Mouse (Mus musculus): Measurements from ENCODE around the gene Hesx1. TPM values are rescaled to one million over a fixed set of nuclear protein-coding genes. Genes with fewer than 3 reads are reported as not detected.

Gene Hesx1
- polyA plus RNA-seq, 1 experiment from 2014 or later: 0.29 TPM

- Histone ChIP-seq H3K27ac (ENCODE audit: low read length) (no peak overlapping the region), H3K36me3 (ENCODE audit: control insufficient read depth, insufficient read depth) (no peaks in the 10 kb centered on the region)
- WGBS: 69% methylated on average over 7 of the region's 7 CpGs
Measured at GRCm38 (mm10) chr14:26976212-26976611, 18.0 kb upstream of the Hesx1 start.

GRCm38 (mm10) chr14:26977500-26977899 lies 16.7 kb upstream of the Hesx1 start:
- 56% methylated on average over 2 of the region's 2 CpGs for WGBS
- ATAC-seq (replicated peaks; ENCODE audit: extremely low read depth, insufficient read depth, low FRiP score): no peak

More at GRCm38 (mm10) chr14:26976212-26976611, 18.0 kb upstream of the Hesx1 start:
- no peak for ATAC-seq (replicated peaks; ENCODE audit: extremely low read depth, insufficient read depth, low FRiP score)
- Histone ChIP-seq H3K9ac (ENCODE audit: low read length) (no peak overlapping the region), H3K4me2 (ENCODE audit: low read depth, low read length) (no peak overlapping the region), H3K4me1 (ENCODE audit: control insufficient read depth, insufficient read depth, low read length) (peaks cover 2% of the 10 kb centered on the region; the same call in 1 of the 2 replicates), H3K9me3 (replicated peaks; ENCODE audit: control insufficient read depth, low read length) (peaks cover 6% of the 10 kb centered on the region), H3K27me3 (ENCODE audit: control insufficient read depth, insufficient read depth, low read length) (no peaks in the 10 kb centered on the region), H3K4me3 (ENCODE audit: low read length) (no peak overlapping the region)

GRCm38 (mm10) chr14:26979808-26980207 lies 14.4 kb upstream of the Hesx1 start:
- 93% methylated on average over 3 of the region's 3 CpGs for WGBS
- no peak overlapping the region for H3K9ac ChIP-seq (ENCODE audit: low read length)
- peaks cover 6% of the 10 kb centered on the region for H3K9me3 ChIP-seq (replicated peaks; ENCODE audit: control insufficient read depth, low read length)
- no peaks in the 10 kb centered on the region for H3K27me3 ChIP-seq (ENCODE audit: control insufficient read depth, insufficient read depth, low read length)
- 0 out of 2 replicates have a peak, but pooled peaks cover 2% of the 10 kb centered on the region for H3K4me1 ChIP-seq (ENCODE audit: control insufficient read depth, insufficient read depth, low read length)
- no peak overlapping the region for H3K4me3 ChIP-seq (ENCODE audit: low read length)
- H3K27ac ChIP-seq (ENCODE audit: low read length): no peak overlapping the region
- no peak for ATAC-seq (replicated peaks; ENCODE audit: extremely low read depth, insufficient read depth, low FRiP score)
- no peak overlapping the region for H3K4me2 ChIP-seq (ENCODE audit: low read depth, low read length)
- H3K36me3 ChIP-seq (ENCODE audit: control insufficient read depth, insufficient read depth): no peaks in the 10 kb centered on the region

More at GRCm38 (mm10) chr14:26977500-26977899, 16.7 kb upstream of the Hesx1 start:
- Histone ChIP-seq H3K36me3 (ENCODE audit: control insufficient read depth, insufficient read depth) (no peaks in the 10 kb centered on the region), H3K4me3 (ENCODE audit: low read length) (no peak overlapping the region), H3K27me3 (ENCODE audit: control insufficient read depth, insufficient read depth, low read length) (no peaks in the 10 kb centered on the region), H3K4me2 (ENCODE audit: low read depth, low read length) (no peak overlapping the region), H3K27ac (ENCODE audit: low read length) (no peak overlapping the region), H3K9ac (ENCODE audit: low read length) (no peak overlapping the region), H3K4me1 (ENCODE audit: control insufficient read depth, insufficient read depth, low read length) (0 out of 2 replicates have a peak, but pooled peaks cover 2% of the 10 kb centered on the region), H3K9me3 (replicated peaks; ENCODE audit: control insufficient read depth, low read length) (peaks cover 6% of the 10 kb centered on the region)

GRCm38 (mm10) chr14:26981021-26981420 lies 13.2 kb upstream of the Hesx1 start:
- no peak overlapping the region for H3K9ac ChIP-seq (ENCODE audit: low read length)
- WGBS: 94% methylated on average over 8 of the region's 8 CpGs
- no peak overlapping the region for H3K4me2 ChIP-seq (ENCODE audit: low read depth, low read length)
- H3K4me1 ChIP-seq (ENCODE audit: control insufficient read depth, insufficient read depth, low read length): 0 out of 2 replicates have a peak, but pooled peaks cover 2% of the 10 kb centered on the region
- peaks cover 6% of the 10 kb centered on the region for H3K9me3 ChIP-seq (replicated peaks; ENCODE audit: control insufficient read depth, low read length)
- no peak for ATAC-seq (replicated peaks; ENCODE audit: extremely low read depth, insufficient read depth, low FRiP score)
- no peaks in the 10 kb centered on the region for H3K27me3 ChIP-seq (ENCODE audit: control insufficient read depth, insufficient read depth, low read length)
- H3K36me3 ChIP-seq (ENCODE audit: control insufficient read depth, insufficient read depth): no peaks in the 10 kb centered on the region
- no peak overlapping the region for H3K27ac ChIP-seq (ENCODE audit: low read length)
- no peak overlapping the region for H3K4me3 ChIP-seq (ENCODE audit: low read length)

GRCm38 (mm10) chr14:26981494-26982149 lies 12.6 kb upstream of the Hesx1 start:
- ATAC-seq (replicated peaks; ENCODE audit: extremely low read depth, insufficient read depth, low FRiP score): no peak
- Histone ChIP-seq H3K4me1 (ENCODE audit: control insufficient read depth, insufficient read depth, low read length) (0 out of 2 replicates have a peak, but pooled peaks cover 2% of the 10 kb centered on the region), H3K4me3 (ENCODE audit: low read length) (no peak overlapping the region), H3K27me3 (ENCODE audit: control insufficient read depth, insufficient read depth, low read length) (no peaks in the 10 kb centered on the region), H3K9ac (ENCODE audit: low read length) (no peak overlapping the region), H3K27ac (ENCODE audit: low read length) (no peak overlapping the region), H3K9me3 (replicated peaks; ENCODE audit: control insufficient read depth, low read length) (peaks cover 6% of the 10 kb centered on the region), H3K4me2 (ENCODE audit: low read depth, low read length) (no peak overlapping the region), H3K36me3 (ENCODE audit: control insufficient read depth, insufficient read depth) (no peaks in the 10 kb centered on the region)
- WGBS: 59% methylated on average over 5 of the region's 5 CpGs

- Histone ChIP-seq H3K27me3 (ENCODE audit: control insufficient read depth, insufficient read depth, low read length) (no peaks in the 10 kb centered on the region), H3K27ac (ENCODE audit: low read length) (no peak overlapping the region), H3K36me3 (ENCODE audit: control insufficient read depth, insufficient read depth) (no peaks in the 10 kb centered on the region)
Measured at GRCm38 (mm10) chr14:26982150-26982530, 12.1 kb upstream of the Hesx1 start.

GRCm38 (mm10) chr14:26988694-26989093 lies 5.5 kb upstream of the Hesx1 start:
- Histone ChIP-seq H3K4me1 (ENCODE audit: control insufficient read depth, insufficient read depth, low read length) (peaks cover 3% of the 10 kb centered on the region), H3K4me3 (ENCODE audit: low read length) (no peak overlapping the region), H3K9me3 (replicated peaks; ENCODE audit: control insufficient read depth, low read length) (no peaks in the 10 kb centered on the region), H3K36me3 (ENCODE audit: control insufficient read depth, insufficient read depth) (no peaks in the 10 kb centered on the region), H3K4me2 (ENCODE audit: low read depth, low read length) (no peak overlapping the region), H3K27me3 (ENCODE audit: control insufficient read depth, insufficient read depth, low read length) (no peaks in the 10 kb centered on the region), H3K9ac (ENCODE audit: low read length) (no peak overlapping the region), H3K27ac (ENCODE audit: low read length) (no peak overlapping the region)
- no peak for ATAC-seq (replicated peaks; ENCODE audit: extremely low read depth, insufficient read depth, low FRiP score)
- WGBS: 70% methylated on average over 2 of the region's 2 CpGs

More at GRCm38 (mm10) chr14:26982150-26982530, 12.1 kb upstream of the Hesx1 start:
- H3K4me2 ChIP-seq (ENCODE audit: low read depth, low read length): no peak overlapping the region
- 62% methylated on average over 5 of the region's 5 CpGs for WGBS
- 0 out of 2 replicates have a peak, but pooled peaks cover 2% of the 10 kb centered on the region for H3K4me1 ChIP-seq (ENCODE audit: control insufficient read depth, insufficient read depth, low read length)
- H3K9me3 ChIP-seq (replicated peaks; ENCODE audit: control insufficient read depth, low read length): peaks cover 6% of the 10 kb centered on the region
- H3K9ac ChIP-seq (ENCODE audit: low read length): no peak overlapping the region
- ATAC-seq (replicated peaks; ENCODE audit: extremely low read depth, insufficient read depth, low FRiP score): no peak
- H3K4me3 ChIP-seq (ENCODE audit: low read length): no peak overlapping the region

GRCm38 (mm10) chr14:26991622-26992021 lies 2.6 kb upstream of the Hesx1 start:
- no peaks in the 10 kb centered on the region for H3K27me3 ChIP-seq (ENCODE audit: control insufficient read depth, insufficient read depth, low read length)
- H3K4me3 ChIP-seq (ENCODE audit: low read length): no peak overlapping the region
- no peak for ATAC-seq (replicated peaks; ENCODE audit: extremely low read depth, insufficient read depth, low FRiP score)
- no peak overlapping the region for H3K9ac ChIP-seq (ENCODE audit: low read length)
- H3K4me2 ChIP-seq (ENCODE audit: low read depth, low read length): no peak overlapping the region
- H3K36me3 ChIP-seq (ENCODE audit: control insufficient read depth, insufficient read depth): no peaks in the 10 kb centered on the region
- 79% methylated on average over 18 of the region's 18 CpGs for WGBS
- no peak overlapping the region for H3K27ac ChIP-seq (ENCODE audit: low read length)
- H3K4me1 ChIP-seq (ENCODE audit: control insufficient read depth, insufficient read depth, low read length): peaks cover 5% of the 10 kb centered on the region
- no peaks in the 10 kb centered on the region for H3K9me3 ChIP-seq (replicated peaks; ENCODE audit: control insufficient read depth, low read length)

GRCm38 (mm10) chr14:26993427-26993826 lies 789 bp upstream of the Hesx1 start:
- no peak for ATAC-seq (replicated peaks; ENCODE audit: extremely low read depth, insufficient read depth, low FRiP score)
- Histone ChIP-seq H3K9me3 (replicated peaks; ENCODE audit: control insufficient read depth, low read length) (no peaks in the 10 kb centered on the region), H3K4me1 (ENCODE audit: control insufficient read depth, insufficient read depth, low read length) (peaks cover 5% of the 10 kb centered on the region), H3K27ac (ENCODE audit: low read length) (no peak overlapping the region; the same call in 1 of the 2 replicates), H3K4me2 (ENCODE audit: low read depth, low read length) (no peak overlapping the region), H3K4me3 (ENCODE audit: low read length) (no peak overlapping the region), H3K27me3 (ENCODE audit: control insufficient read depth, insufficient read depth, low read length) (no peaks in the 10 kb centered on the region), H3K9ac (ENCODE audit: low read length) (no peak overlapping the region), H3K36me3 (ENCODE audit: control insufficient read depth, insufficient read depth) (no peaks in the 10 kb centered on the region)
- WGBS: 41% methylated on average over 3 of the region's 3 CpGs

Measured in heart, embryonic 16.5 days (tissue).